Mouse (Mus musculus): Measurements from ENCODE around the gene Gm45753. TPM values are rescaled to one million over a fixed set of nuclear protein-coding genes. Genes with fewer than 3 reads are reported as not detected.

The Gm45753 gene
- polyA plus RNA-seq, 1 experiment from 2014 or later, result not detected

DNA sequence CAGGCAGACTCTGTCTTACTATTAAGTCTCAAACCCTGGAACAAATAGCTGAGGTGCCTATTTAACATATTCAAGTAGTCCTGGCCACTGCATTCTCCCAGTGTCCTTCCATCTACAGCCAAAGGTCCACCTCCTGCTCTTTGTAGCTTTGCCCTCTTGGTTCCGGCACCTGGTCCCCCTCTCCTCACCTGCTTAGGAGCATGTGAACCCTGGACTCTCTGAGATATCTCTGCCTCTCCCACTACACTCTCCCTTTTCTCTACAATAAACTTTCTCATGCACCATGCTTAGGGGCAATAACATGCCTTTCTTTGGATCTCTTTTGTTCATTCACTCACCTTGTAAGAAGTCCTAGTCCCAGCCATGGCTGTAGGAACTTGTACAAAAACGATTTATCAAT is 13.1 kb upstream of the Gm45753 start:
- Histone ChIP-seq H3K4me2 (no peak overlapping the region), H3K4me3 (replicated peaks) (no peak overlapping the region), H3K4me1 (no peaks in the 10 kb centered on the region), H3K36me3 (replicated peaks) (no peaks in the 10 kb centered on the region), H3K9me3 (no peaks in the 10 kb centered on the region), H3K9ac (no peak overlapping the region), H3K27ac (no peak overlapping the region), H3K27me3 (no peaks in the 10 kb centered on the region)
- no peak for ATAC-seq (ENCODE audit: low FRiP score)
- 81% methylated on average over 2 of the region's 2 CpGs for WGBS

DNA sequence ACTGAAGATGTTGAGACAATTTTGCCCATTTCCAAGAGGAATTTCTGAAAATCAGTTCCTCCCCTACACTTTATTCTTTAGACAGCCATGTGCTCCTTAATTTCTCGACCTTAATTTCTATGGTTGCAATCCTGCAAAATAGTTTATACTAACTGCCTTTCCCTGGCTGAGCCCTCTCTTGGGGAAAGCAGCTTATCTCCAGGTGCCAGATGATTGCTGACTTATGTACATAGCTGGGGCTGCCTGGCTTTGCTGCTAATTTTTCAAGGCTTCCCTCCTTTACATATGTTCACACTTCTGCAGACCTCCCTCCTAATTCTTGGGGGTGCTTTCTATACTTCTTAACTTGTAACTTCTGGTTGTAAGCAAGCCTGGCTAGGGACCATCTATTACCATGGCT is 12.7 kb upstream of the Gm45753 start:
- Histone ChIP-seq H3K9ac (no peak overlapping the region), H3K4me1 (no peaks in the 10 kb centered on the region), H3K4me2 (no peak overlapping the region), H3K9me3 (no peaks in the 10 kb centered on the region), H3K4me3 (replicated peaks) (no peak overlapping the region), H3K36me3 (replicated peaks) (no peaks in the 10 kb centered on the region), H3K27ac (no peak overlapping the region), H3K27me3 (no peaks in the 10 kb centered on the region)
- 74% methylated on average over 1 of the region's 1 CpGs for WGBS
- no peak for ATAC-seq (ENCODE audit: low FRiP score)

DNA sequence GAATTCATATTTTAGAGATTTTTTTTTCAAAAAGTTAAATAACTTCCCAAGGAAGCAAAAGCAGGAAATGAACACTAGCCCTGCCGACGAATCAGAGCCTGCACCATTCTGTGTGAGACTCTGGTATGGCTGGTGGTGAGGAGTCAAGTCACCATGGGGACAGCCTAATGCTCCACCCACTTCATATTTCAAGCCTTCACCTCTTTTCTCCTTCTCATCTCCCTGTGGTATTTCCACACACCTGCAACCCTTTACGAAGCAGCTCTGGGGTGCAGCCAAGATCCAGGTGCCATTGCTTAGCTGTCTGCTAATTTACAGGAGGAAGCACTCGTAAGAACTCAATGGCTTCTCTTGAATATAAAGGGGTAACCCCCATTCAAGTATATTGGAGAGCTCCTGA is 2.7 kb upstream of the Gm45753 start:
- no peak overlapping the region for H3K4me3 ChIP-seq (replicated peaks)
- H3K4me2 ChIP-seq, result no peak overlapping the region
- H3K9me3 ChIP-seq, result no peaks in the 10 kb centered on the region
- ATAC-seq (ENCODE audit: low FRiP score), result no peak
- no peaks in the 10 kb centered on the region for H3K4me1 ChIP-seq
- no peaks in the 10 kb centered on the region for H3K36me3 ChIP-seq (replicated peaks)
- no peak overlapping the region for H3K27ac ChIP-seq
- WGBS, result 88% methylated on average over 4 of the region's 4 CpGs
- H3K27me3 ChIP-seq, result no peaks in the 10 kb centered on the region
- H3K9ac ChIP-seq, result no peak overlapping the region

DNA sequence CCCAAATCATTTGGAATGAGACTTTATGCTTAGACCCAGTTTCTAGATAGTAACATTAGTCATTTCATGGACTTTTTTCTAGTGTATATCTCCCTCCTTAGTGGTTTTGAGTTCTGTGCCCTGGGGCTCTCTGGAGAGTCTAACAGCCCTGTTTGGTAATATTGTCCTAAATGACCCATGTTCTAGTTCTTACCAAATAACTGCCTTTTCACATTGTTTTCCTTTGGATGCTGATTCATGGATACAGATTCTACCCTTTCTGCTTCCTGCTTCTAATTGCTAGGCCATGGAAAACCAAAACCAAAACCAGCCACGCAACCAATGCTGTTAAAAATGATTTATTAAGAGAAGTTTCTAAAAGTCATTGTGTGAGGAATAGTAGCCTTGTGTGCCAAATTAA is 2.8 kb downstream of the Gm45753 start:
- Histone ChIP-seq H3K27me3 (no peaks in the 10 kb centered on the region), H3K4me1 (no peaks in the 10 kb centered on the region), H3K4me2 (no peak overlapping the region), H3K9ac (no peak overlapping the region), H3K4me3 (replicated peaks) (no peak overlapping the region), H3K9me3 (no peaks in the 10 kb centered on the region), H3K27ac (no peak overlapping the region), H3K36me3 (replicated peaks) (no peaks in the 10 kb centered on the region)
- WGBS, result 84% methylated on average over 1 of the region's 1 CpGs
- no peak for ATAC-seq (ENCODE audit: low FRiP score)

GRCm38 (mm10) chr8:45304354-45304753 is 3.9 kb downstream of the Gm45753 start:
- H3K9me3 ChIP-seq, result no peaks in the 10 kb centered on the region
- H3K4me1 ChIP-seq, result no peaks in the 10 kb centered on the region
- no peaks in the 10 kb centered on the region for H3K27me3 ChIP-seq
- no peak overlapping the region for H3K4me3 ChIP-seq (replicated peaks)
- H3K9ac ChIP-seq, result no peak overlapping the region
- H3K27ac ChIP-seq, result no peak overlapping the region
- no peak overlapping the region for H3K4me2 ChIP-seq
- 90% methylated on average over 3 of the region's 3 CpGs for WGBS
- no peak for ATAC-seq (ENCODE audit: low FRiP score)
- H3K36me3 ChIP-seq (replicated peaks), result no peaks in the 10 kb centered on the region

DNA sequence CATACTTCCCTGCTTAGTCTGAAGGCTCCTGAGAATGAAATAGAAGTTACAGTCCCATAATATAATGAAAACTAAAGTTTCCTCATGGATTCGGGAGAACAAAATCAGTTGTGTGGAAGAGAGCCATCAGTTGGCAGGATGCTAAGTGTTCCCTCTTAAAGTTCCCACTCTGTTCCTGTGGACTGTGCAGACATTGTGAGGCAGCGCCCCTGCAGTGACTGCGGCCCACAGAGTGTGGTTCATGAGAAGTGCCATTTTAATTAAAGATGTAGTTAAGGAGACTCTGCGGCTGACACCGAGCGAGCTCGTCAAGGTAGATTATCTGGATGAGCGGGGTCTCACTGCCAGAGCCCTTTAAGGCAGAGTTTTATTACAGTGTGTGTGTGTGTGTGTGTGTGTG is 5.9 kb downstream of the Gm45753 start:
- H3K4me2 ChIP-seq, result no peak overlapping the region
- 71% methylated on average over 8 of the region's 8 CpGs for WGBS
- H3K9ac ChIP-seq, result no peak overlapping the region
- H3K27me3 ChIP-seq, result no peaks in the 10 kb centered on the region
- no peak overlapping the region for H3K27ac ChIP-seq
- no peak overlapping the region for H3K4me3 ChIP-seq (replicated peaks)
- H3K36me3 ChIP-seq (replicated peaks), result no peaks in the 10 kb centered on the region
- no peak for ATAC-seq (ENCODE audit: low FRiP score)
- H3K4me1 ChIP-seq, result no peaks in the 10 kb centered on the region
- H3K9me3 ChIP-seq, result no peaks in the 10 kb centered on the region

- Histone ChIP-seq H3K36me3 (replicated peaks) (no peaks in the 10 kb centered on the region), H3K27ac (no peak overlapping the region), H3K27me3 (no peaks in the 10 kb centered on the region), H3K4me3 (replicated peaks) (no peak overlapping the region), H3K9me3 (no peaks in the 10 kb centered on the region), H3K9ac (no peak overlapping the region), H3K4me1 (no peaks in the 10 kb centered on the region), H3K4me2 (no peak overlapping the region)
- WGBS, result 86% methylated on average over 6 of the region's 6 CpGs
- ATAC-seq (ENCODE audit: low FRiP score), result no peak
Measured at GRCm38 (mm10) chr8:45295276-45295675, 13.0 kb downstream of the Gm45753 start.

DNA sequence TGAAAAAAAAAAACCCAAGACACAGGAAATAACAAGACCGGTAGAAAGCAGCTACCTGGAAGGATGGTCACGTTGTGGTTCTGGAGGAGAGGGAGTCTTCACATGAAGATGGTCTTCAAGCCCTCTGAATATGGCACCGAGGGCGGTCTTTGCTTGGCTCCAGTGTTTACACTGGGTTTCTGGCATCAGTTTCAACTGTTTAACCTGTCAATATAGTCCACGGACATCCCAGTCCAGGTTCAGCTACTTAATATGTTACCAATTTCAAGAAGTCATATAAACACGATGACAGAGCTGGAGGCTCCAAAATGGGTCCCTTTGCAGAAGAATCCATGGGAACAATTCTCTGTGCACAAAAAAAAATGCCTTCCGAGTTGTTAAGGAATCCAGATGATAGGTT is 13.6 kb downstream of the Gm45753 start, which contains the start of gene Klkb1:
Klkb1 (minus strand) TSS at position 173 of the 400 bp plus-strand sequence.
- WGBS, result 91% methylated on average over 7 of the region's 7 CpGs
- Histone ChIP-seq H3K4me2 (no peak within 1 kb of the TSS), H3K9me3 (no peaks in the 10 kb centered on the region), H3K27ac (no peak within 1 kb of the TSS), H3K4me3 (replicated peaks) (no peak within 1 kb of the TSS), H3K27me3 (no peaks in the 10 kb centered on the region), H3K4me1 (no peaks in the 10 kb centered on the region), H3K9ac (no peak within 1 kb of the TSS), H3K36me3 (replicated peaks) (no peaks in the 10 kb centered on the region)
- ATAC-seq (ENCODE audit: low FRiP score), result no peak

- Histone ChIP-seq H3K9ac (no peak overlapping the region), H3K4me2 (no peak overlapping the region), H3K4me3 (replicated peaks) (no peak overlapping the region), H3K27ac (no peak overlapping the region), H3K36me3 (replicated peaks) (no peaks in the 10 kb centered on the region), H3K27me3 (no peaks in the 10 kb centered on the region), H3K9me3 (no peaks in the 10 kb centered on the region), H3K4me1 (no peaks in the 10 kb centered on the region)
- ATAC-seq (ENCODE audit: low FRiP score), result no peak
- WGBS, result 81% methylated on average over 2 of the region's 2 CpGs
Measured at GRCm38 (mm10) chr8:45291790-45292189, 16.5 kb downstream of the Gm45753 start.

DNA sequence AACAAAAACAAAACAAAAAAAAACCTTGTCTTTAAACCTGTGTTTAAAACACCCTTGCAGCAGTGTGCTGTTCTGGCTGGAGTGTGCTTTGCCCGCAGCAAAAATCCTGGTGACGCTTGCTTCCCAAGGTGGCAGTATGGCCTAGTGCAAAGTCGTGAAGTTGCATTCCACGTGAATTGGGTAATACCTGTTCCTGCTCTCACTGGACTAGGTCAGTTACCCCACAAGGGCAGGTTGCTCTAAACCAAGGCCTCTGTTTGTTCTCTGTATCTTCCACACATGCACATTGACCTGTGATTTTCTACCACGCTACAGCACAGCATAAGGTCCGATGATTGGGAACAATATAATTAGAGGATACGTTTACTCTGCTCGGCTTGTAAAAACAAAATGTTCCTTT is 26.6 kb downstream of the Gm45753 start:
- Histone ChIP-seq H3K4me2 (no peak overlapping the region), H3K27me3 (no peaks in the 10 kb centered on the region), H3K9me3 (no peaks in the 10 kb centered on the region), H3K4me1 (no peaks in the 10 kb centered on the region), H3K27ac (no peak overlapping the region), H3K9ac (no peak overlapping the region), H3K4me3 (replicated peaks) (no peak overlapping the region), H3K36me3 (replicated peaks) (no peaks in the 10 kb centered on the region)
- 77% methylated on average over 8 of the region's 8 CpGs for WGBS
- no peak for ATAC-seq (ENCODE audit: low FRiP score)

DNA sequence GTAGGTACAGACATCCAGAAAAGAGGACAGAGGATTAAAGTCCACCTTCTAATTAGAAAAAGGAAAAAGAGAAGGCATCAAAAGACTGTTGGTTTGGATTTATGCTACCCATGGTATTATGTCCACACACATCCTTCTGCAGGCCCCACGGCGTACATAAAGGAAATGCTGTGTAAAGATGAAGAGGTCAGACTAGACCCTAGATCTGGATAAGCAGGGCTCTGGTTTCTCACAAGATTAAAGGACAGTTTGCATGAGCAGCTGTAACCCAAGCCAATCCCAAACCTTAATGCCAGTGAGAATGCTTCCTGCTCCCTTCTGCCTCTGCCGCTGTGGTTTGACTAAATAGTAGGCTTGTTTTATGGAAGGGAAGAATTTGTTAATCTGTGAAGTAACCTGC is 30.8 kb downstream of the Gm45753 start:
- H3K4me2 ChIP-seq, result no peak overlapping the region
- H3K9ac ChIP-seq, result no peak overlapping the region
- no peak for ATAC-seq (ENCODE audit: low FRiP score)
- no peaks in the 10 kb centered on the region for H3K36me3 ChIP-seq (replicated peaks)
- H3K4me3 ChIP-seq (replicated peaks), result no peak overlapping the region
- no peak overlapping the region for H3K27ac ChIP-seq
- no peaks in the 10 kb centered on the region for H3K27me3 ChIP-seq
- no peaks in the 10 kb centered on the region for H3K9me3 ChIP-seq
- no peaks in the 10 kb centered on the region for H3K4me1 ChIP-seq
- WGBS, result 83% methylated on average over 3 of the region's 3 CpGs

- 84% methylated on average over 4 of the region's 4 CpGs for WGBS
- Histone ChIP-seq H3K27ac (no peak overlapping the region), H3K4me3 (replicated peaks) (no peak overlapping the region), H3K27me3 (no peaks in the 10 kb centered on the region), H3K9ac (no peak overlapping the region), H3K4me1 (no peaks in the 10 kb centered on the region), H3K9me3 (no peaks in the 10 kb centered on the region), H3K36me3 (replicated peaks) (no peaks in the 10 kb centered on the region), H3K4me2 (no peak overlapping the region)
- no peak for ATAC-seq (ENCODE audit: low FRiP score)
Measured at GRCm38 (mm10) chr8:45274317-45274716, 33.9 kb downstream of the Gm45753 start.

- ATAC-seq (ENCODE audit: low FRiP score), result no peak
- no peaks in the 10 kb centered on the region for H3K9me3 ChIP-seq
- H3K36me3 ChIP-seq (replicated peaks), result no peaks in the 10 kb centered on the region
- H3K4me3 ChIP-seq (replicated peaks), result no peak overlapping the region
- H3K27ac ChIP-seq, result no peak overlapping the region
- no peaks in the 10 kb centered on the region for H3K27me3 ChIP-seq
- no peak overlapping the region for H3K9ac ChIP-seq
- no peaks in the 10 kb centered on the region for H3K4me1 ChIP-seq
- H3K4me2 ChIP-seq, result no peak overlapping the region
Measured at GRCm38 (mm10) chr8:45269056-45269455, 39.2 kb downstream of the Gm45753 start.

GRCm38 (mm10) chr8:45268485-45268884 is 39.8 kb downstream of the Gm45753 start:
- Histone ChIP-seq H3K4me2 (no peak overlapping the region), H3K27ac (no peak overlapping the region), H3K9ac (no peak overlapping the region), H3K4me1 (no peaks in the 10 kb centered on the region), H3K36me3 (replicated peaks) (no peaks in the 10 kb centered on the region), H3K4me3 (replicated peaks) (no peak overlapping the region), H3K9me3 (no peaks in the 10 kb centered on the region), H3K27me3 (no peaks in the 10 kb centered on the region)
- no peak for ATAC-seq (ENCODE audit: low FRiP score)

Measured in forebrain, embryonic 12.5 days (tissue).